Mouse (Mus musculus) stomach, embryonic 16.5 days (tissue): ENCODE data around the gene Atp1a1. TPM values are rescaled to one million over a fixed set of nuclear protein-coding genes. Genes with fewer than 3 reads are reported as not detected.

Source experiments
- ATAC-seq: fragments of 200-750 bp; cut with Nextera tagmentation; 2 replicates; pipeline ENCODE4 v1.8.0; 2017; ENCODE audit warnings: moderate number of reproducible peaks, moderate TSS enrichment; ENCODE audit not compliant: insufficient read depth, low FRiP score
- H3K27ac ChIP-seq: fragments of 300-500 bp; sonication (generic); 2 replicates; pipeline ENCODE4 v1.5.1; 2014; ENCODE audit warnings: low read length
- H3K27me3 ChIP-seq: fragments of 300-500 bp; sonication (generic); 2 replicates; pipeline ENCODE4 v1.6.1; 2014; ENCODE audit warnings: low read length, control low read depth, mixed read lengths; ENCODE audit not compliant: control insufficient read depth, insufficient read depth
- H3K36me3 ChIP-seq: fragments of 300-500 bp; sonication (generic); 2 replicates; pipeline ENCODE4 v1.6.1; 2014; ENCODE audit warnings: low read length; ENCODE audit not compliant: control insufficient read depth, insufficient read depth
- H3K4me1 ChIP-seq: fragments of 300-500 bp; sonication (generic); 2 replicates; pipeline ENCODE4 v1.6.1; 2014; ENCODE audit warnings: low read length, control low read depth, mixed read lengths; ENCODE audit not compliant: control insufficient read depth, insufficient read depth
- H3K4me2 ChIP-seq: fragments of 300-500 bp; sonication (generic); 2 replicates; pipeline ENCODE4 v1.6.1; 2014; ENCODE audit warnings: low read depth, low read length, mixed read lengths
- H3K4me3 ChIP-seq: fragments of 300-500 bp; sonication (generic); replicated peaks from 2 replicates; pipeline ENCODE4 v1.5.1; 2014; ENCODE audit warnings: mild to moderate bottlenecking, low read length
- H3K9ac ChIP-seq: fragments of 300-500 bp; sonication (generic); 2 replicates; pipeline ENCODE4 v1.6.1; 2014; ENCODE audit warnings: low read length
- H3K9me3 ChIP-seq: fragments of 300-500 bp; sonication (generic); replicated peaks from 2 replicates; pipeline ENCODE4 v1.6.1; 2016; ENCODE audit warnings: low read length, control low read depth; ENCODE audit not compliant: control insufficient read depth
- WGBS: fragments of 180-500 bp; shearing (Covaris S2); extraction: QIAGEN DNeasy Blood & Tissue Kit; methylation state at CpG from one replicate; pipeline ENCODE4 v1.1.7; 2014; 5-methylcytosine and 5-hydroxymethylcytosine counted together
- polyA plus RNA-seq: library from polyadenylated mRNA; unstranded; fragments of >200 nt; fragmentation: Nextera tagmentation; extraction: Ambion mirVana; gene quantifications from 2 replicates; pipeline ENCODE4 v1.2.1, GENCODE M21; 2015

Atp1a1 gene
- polyA plus RNA-seq, 1 experiment from 2014 or later, result 158 TPM

DNA sequence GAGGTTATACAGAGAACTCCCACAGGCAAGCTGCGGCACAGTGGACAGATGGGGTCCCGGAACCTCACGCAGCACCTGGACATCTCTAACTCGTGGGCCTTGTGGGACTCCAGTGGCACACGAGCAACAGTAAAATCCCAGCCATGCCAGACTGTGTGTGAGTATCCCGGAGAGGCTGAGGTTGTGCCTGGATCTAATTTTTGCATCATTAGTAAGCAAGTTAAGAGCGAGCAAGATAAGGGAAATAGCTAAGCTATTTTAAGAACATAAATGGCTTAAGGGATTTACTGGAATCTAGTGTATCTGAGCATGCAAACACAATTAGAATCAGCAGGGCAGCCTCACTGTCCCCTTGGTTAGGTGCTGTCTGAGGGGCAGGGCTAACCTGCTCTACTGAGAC is 16.2 kb downstream of the Atp1a1 start:
- H3K4me2 ChIP-seq, result no peak overlapping the region
- no peaks in the 10 kb centered on the region for H3K27me3 ChIP-seq
- no peak overlapping the region for H3K4me3 ChIP-seq
- 93% methylated on average over 7 of the region's 7 CpGs for WGBS
- no peaks in the 10 kb centered on the region for H3K9me3 ChIP-seq
- ATAC-seq, result no peak
- peaks cover 23% of the 10 kb centered on the region for H3K36me3 ChIP-seq
- H3K9ac ChIP-seq, result no peak overlapping the region
- H3K4me1 ChIP-seq, result no peaks in the 10 kb centered on the region
- H3K27ac ChIP-seq, result no peak overlapping the region

GRCm38 (mm10) chr3:101586794-101587193 is 17.7 kb downstream of the Atp1a1 start:
- H3K9ac ChIP-seq, result no peak overlapping the region
- no peak overlapping the region for H3K27ac ChIP-seq
- no peaks in the 10 kb centered on the region for H3K27me3 ChIP-seq
- H3K9me3 ChIP-seq, result no peaks in the 10 kb centered on the region
- H3K4me3 ChIP-seq, result no peak overlapping the region
- H3K4me2 ChIP-seq, result no peak overlapping the region
- no peak for ATAC-seq
- H3K4me1 ChIP-seq, result no peaks in the 10 kb centered on the region
- WGBS, result 93% methylated on average over 12 of the region's 12 CpGs
- H3K36me3 ChIP-seq, result peaks cover 27% of the 10 kb centered on the region

DNA sequence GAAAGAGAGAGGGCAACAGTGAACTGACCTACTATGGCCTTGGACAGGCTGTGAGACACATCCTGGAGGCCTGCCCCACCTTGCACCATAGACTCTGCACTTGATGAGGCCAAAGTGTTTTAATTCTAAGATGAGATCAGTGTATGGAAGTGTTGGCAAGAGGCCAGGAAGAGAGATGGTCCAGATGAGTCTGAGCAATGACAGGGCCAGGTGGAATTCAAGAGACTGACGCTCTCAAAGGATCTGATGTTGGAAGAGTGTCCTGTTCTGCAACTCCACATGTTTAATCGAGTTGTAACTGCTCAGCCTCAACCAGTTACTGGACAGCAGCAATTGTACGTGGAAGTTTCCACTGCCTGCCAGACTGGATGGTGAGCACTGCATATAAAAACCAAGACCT is 26.4 kb downstream of the Atp1a1 start:
- Histone ChIP-seq H3K4me3 (no peak overlapping the region), H3K9ac (no peak overlapping the region), H3K9me3 (no peaks in the 10 kb centered on the region), H3K27ac (peak overlapping the region; percentile 55; the same call in 1 of the 2 replicates), H3K36me3 (peaks cover 44% of the 10 kb centered on the region), H3K4me2 (no peak overlapping the region), H3K4me1 (0 out of 2 replicates have a peak, but pooled peaks cover 3% of the 10 kb centered on the region), H3K27me3 (no peaks in the 10 kb centered on the region)
- 50% methylated on average over 3 of the region's 3 CpGs for WGBS
- peak; percentile 55 for ATAC-seq

GRCm38 (mm10) chr3:101577361-101577760 is 27.1 kb downstream of the Atp1a1 start:
- Histone ChIP-seq H3K9ac (no peak overlapping the region), H3K4me1 (peaks cover 6% of the 10 kb centered on the region; the same call in 1 of the 2 replicates), H3K4me2 (no peak overlapping the region), H3K36me3 (peaks cover 44% of the 10 kb centered on the region), H3K4me3 (no peak overlapping the region), H3K9me3 (no peaks in the 10 kb centered on the region), H3K27ac (no peak overlapping the region), H3K27me3 (no peaks in the 10 kb centered on the region)
- no peak for ATAC-seq
- 65% methylated on average over 5 of the region's 5 CpGs for WGBS

DNA sequence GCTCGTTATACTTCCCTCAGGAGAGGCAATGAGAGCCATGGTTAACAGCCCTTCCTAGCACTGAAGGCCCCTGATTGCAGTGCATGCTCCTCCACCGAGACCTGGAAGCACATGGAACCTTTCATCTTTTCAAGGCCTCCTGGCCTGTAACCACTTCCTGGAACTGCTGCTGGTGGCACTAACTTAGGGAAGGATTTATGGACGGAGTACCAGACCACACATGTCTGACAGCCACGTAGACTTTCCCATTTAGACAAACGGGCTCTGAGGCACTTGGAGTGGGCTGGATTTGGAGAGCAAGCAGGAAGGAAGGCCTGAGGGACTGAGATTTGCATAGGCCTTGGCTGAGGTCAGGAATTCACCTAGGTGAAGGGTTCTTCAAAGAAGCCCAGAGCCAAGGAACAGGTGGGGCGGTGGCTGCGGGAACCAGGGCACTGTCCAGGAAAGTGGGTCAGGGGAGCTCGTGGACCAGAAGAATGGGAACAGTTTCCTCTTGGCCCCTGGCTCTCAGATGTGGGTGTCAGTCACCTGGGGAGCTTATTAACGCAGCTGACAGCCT is 28.9 kb downstream of the Atp1a1 start:
- Histone ChIP-seq H3K9ac (no peak overlapping the region), H3K27me3 (no peaks in the 10 kb centered on the region), H3K9me3 (no peaks in the 10 kb centered on the region), H3K4me3 (no peak overlapping the region), H3K36me3 (peaks cover 29% of the 10 kb centered on the region), H3K27ac (no peak overlapping the region), H3K4me2 (no peak overlapping the region), H3K4me1 (peaks cover 15% of the 10 kb centered on the region)
- no peak for ATAC-seq
- WGBS, result 63% methylated on average over 9 of the region's 9 CpGs

GRCm38 (mm10) chr3:101574463-101575193 is 29.9 kb downstream of the Atp1a1 start:
- Histone ChIP-seq H3K9me3 (no peaks in the 10 kb centered on the region), H3K4me2 (no peak overlapping the region), H3K9ac (no peak overlapping the region), H3K27ac (no peak overlapping the region), H3K4me1 (peaks cover 15% of the 10 kb centered on the region), H3K4me3 (no peak overlapping the region), H3K36me3 (peaks cover 20% of the 10 kb centered on the region), H3K27me3 (no peaks in the 10 kb centered on the region)
- no peak for ATAC-seq
- WGBS, result 87% methylated on average over 3 of the region's 3 CpGs

DNA sequence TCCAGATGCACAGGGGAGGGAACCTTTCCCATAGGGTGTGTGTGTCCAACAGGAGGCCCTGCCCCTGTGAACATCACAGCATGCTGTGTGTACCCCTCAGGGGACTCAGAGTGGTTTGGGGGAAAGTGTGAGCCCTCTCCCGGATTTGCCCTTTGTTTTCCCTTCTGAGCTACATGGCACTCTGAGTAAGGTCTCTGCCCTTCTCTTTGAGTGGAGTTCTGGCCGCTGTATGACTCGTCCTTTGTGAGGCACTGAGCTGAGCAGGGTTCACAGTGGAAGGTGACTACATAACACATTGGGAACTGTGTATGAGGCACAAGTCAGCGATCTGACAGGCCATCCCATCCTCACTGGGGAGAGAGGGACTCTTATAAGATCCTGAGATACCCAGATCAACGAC is 31.5 kb downstream of the Atp1a1 start:
- Histone ChIP-seq H3K9ac (no peak overlapping the region), H3K27ac (no peak overlapping the region), H3K4me3 (no peak overlapping the region), H3K27me3 (no peaks in the 10 kb centered on the region), H3K4me2 (no peak overlapping the region), H3K9me3 (no peaks in the 10 kb centered on the region), H3K36me3 (peaks cover 7% of the 10 kb centered on the region), H3K4me1 (peaks cover 12% of the 10 kb centered on the region)
- 68% methylated on average over 5 of the region's 5 CpGs for WGBS
- no peak for ATAC-seq

DNA sequence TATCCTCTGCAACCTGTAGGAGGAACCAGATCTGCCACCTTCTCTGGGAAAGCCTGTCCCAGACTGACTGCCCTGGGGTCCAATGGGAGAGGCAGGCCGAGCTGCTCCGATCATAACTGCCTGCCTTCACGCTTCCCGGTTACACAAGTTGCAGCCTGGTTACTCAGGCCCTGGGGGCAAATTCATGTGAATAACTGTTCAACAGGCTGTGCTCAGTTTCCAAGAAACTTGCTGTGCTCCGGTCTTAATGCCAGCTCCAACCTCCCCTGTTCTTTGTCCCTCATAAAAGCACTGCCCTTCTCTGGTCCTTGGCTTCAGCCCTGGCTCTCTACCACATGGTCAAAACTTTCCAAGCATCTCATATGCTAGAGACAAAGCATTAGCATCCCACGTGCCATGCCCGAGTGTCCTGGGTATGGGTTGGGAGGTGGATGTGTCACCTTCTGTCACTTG is 32.3 kb downstream of the Atp1a1 start:
- Histone ChIP-seq H3K9me3 (no peaks in the 10 kb centered on the region), H3K36me3 (peaks cover 7% of the 10 kb centered on the region), H3K4me1 (peaks cover 12% of the 10 kb centered on the region), H3K9ac (peak overlapping the region; percentile 36; the same call in 1 of the 2 replicates), H3K4me3 (no peak overlapping the region), H3K27ac (peak overlapping the region; percentile 72), H3K27me3 (no peaks in the 10 kb centered on the region), H3K4me2 (no peak overlapping the region)
- 57% methylated on average over 7 of the region's 7 CpGs for WGBS
- peak; percentile 61; the same call in 1 of the 2 replicates for ATAC-seq

DNA sequence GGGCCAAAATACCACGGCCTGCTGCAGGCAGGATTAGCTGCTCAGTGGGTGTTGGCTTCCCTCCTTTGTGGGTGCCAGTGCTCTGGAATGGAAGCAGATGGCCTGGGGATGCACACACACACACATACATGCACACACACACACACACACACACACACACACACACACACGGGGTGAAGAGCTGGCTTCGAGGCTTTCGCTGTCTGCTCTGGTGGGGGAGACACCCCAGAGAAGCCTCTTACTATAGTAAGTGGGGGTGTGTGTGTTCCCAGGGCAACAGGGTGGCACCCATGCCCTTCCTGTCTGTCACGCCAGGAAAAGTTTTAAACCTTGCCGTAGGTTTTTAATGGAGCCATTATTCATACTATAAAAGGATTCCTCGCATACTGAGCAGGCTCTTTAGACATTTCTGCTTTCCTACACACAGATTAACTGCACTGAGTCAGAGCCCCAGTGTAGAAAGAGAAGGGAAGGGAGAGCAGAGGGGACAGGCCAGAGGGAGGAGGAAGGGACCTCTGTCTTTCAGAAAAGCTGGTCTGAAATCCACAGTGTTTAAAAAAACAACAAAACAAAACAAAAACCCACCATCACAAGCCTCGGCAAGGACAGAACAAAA is 32.9 kb downstream of the Atp1a1 start:
- H3K27ac ChIP-seq, result peak overlapping the region; percentile 72
- peak overlapping the region; percentile 36; the same call in 1 of the 2 replicates for H3K9ac ChIP-seq
- H3K4me1 ChIP-seq, result peaks cover 12% of the 10 kb centered on the region
- no peaks in the 10 kb centered on the region for H3K9me3 ChIP-seq
- no peak overlapping the region for H3K4me3 ChIP-seq
- peak; percentile 65; the same call in 1 of the 2 replicates for ATAC-seq
- peaks cover 7% of the 10 kb centered on the region for H3K36me3 ChIP-seq
- H3K27me3 ChIP-seq, result no peaks in the 10 kb centered on the region
- 50% methylated on average over 8 of the region's 8 CpGs for whole genome bisulfite sequencing
- no peak overlapping the region for H3K4me2 ChIP-seq
